Mouse (Mus musculus) urinary bladder, postnatal 14 days (tissue): ENCODE data around the gene Ubqln2.

ENCODE experiments used
- DNase-seq: peaks from one replicate; pipeline ENCODE4 v3.0.0; 2021; ENCODE audit warnings: low spot score

Ubqln2 gene

DNA sequence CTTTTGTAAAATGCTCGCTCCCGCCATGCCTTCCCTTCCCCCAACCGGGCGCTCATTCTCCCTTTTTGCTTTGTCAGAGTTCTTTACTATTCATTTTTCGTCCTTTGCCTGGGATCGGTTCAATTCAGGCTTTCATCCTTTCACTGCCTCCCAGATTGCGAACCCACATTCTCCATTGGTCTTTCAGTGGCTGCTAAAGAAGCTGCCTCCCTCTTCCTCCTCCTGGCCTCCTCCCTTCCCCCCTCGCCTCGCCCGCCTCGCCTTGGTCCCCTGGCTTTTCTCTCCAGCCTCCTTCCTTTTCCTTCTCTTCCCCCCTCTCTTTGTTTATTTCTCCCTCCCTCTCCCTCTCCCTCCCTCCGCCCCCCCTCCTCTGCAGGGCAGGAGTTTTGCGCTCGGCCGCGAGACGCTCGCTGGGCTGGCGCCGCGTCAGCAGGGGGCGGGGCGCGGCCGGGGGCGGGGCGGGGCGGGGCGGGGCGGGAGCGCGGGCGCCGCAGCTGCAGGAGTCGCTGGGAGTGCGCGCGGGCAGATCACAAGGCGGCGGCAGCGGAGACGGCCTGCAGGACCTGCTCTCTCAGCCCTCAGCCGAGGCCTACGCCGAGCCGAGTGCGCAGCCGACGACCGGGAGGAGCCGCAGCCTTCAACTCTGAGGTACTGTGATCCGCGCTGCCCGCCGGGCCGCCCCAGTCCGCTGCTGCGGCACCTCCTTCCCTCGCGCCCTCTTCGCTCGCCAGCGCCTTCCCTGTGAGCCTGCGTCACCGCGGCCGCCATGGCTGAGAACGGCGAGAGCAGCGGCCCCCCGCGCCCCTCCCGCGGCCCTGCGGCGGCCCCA lies at the start of gene Ubqln2:
Ubqln2 (plus strand) TSS at position 540 of the 829 bp plus-strand sequence.
- DNase-seq, result peak; percentile 75

DNA sequence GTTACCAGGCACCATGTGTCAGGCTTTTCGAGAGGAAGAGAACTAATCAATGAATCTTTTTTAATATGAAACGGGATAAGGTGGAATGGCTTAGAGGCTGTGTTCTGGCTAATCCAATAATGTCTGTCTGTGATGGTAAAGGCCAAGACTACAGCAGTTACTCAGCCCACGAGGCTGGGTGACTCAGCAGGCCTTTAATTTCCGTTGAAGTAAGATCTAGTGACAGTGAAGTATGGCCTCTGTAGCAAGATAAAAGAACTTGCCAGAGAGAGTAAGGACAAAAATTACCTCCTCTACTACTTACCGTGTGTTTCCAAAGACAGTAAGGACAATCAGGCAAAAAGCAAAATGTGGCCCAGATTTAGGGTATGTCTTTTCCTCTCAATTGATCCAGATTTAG lies 46.1 kb upstream of the Ubqln2 start:
- DNase-seq, result no peak

DNA sequence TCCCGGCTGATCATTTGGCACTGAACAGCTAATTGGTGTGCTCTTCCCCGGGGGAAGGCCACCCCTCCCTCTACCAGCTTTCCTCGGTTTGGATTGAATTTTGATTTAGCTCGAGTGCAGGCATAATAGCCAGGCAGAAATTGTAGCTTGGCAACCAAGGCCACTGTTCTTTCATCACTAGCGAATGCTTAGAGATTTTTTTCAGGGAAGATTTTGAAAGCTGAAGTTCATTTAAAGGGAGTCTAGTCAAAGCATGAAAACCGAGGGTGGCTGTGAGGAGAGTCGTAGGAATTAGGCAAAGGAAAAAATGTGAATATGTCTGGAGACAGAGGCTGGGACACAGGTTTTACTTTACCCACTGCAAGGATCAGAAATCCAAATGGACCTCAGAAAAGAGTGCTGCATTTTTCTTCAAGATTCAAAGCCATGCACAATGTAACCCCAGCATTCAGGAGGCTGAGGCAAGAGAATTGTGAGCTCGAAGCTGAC lies 21.2 kb upstream of the Ubqln2 start:
- DNase-seq, result no peak

DNA sequence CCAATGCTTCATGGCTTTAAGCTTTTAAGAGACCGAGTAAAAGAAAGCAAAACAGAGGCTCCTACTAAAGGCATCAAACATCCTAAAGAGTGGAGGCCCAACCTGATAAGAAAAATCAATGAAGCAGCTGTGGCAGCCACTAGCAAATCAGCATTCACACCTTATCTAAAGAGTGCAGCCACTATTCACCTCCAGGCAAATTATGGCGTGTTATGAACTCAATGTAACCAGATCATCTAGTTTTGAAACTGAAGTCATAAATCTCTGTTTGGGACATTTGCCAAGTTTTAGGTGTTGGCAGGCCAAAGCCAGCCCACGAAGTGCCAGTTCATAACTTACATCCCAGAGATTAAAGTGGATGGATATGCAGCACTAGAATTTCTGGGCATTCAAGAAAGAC lies 5.7 kb upstream of the Ubqln2 start:
- DNase-seq, result no peak

DNA sequence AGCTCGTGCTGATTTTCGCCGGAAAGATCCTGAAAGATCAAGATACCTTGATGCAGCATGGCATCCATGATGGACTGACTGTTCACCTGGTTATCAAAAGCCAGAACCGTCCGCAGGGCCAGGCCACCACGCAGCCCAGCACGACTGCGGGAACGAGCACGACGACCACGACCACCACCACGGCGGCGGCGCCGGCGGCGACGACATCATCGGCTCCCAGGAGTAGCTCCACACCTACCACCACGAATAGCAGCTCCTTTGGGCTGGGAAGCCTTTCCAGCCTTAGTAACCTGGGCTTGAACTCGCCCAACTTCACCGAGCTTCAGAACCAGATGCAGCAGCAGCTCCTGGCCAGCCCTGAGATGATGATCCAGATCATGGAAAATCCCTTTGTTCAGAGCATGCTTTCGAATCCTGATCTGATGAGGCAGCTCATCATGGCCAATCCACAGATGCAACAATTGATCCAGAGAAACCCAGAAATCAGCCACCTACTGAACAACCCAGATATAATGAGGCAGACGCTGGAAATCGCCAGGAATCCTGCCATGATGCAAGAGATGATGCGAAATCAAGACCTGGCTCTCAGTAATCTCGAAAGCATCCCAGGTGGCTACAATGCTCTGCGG lies 752 bp downstream of the Ubqln2 start:
- DNase-seq, result no peak

DNA sequence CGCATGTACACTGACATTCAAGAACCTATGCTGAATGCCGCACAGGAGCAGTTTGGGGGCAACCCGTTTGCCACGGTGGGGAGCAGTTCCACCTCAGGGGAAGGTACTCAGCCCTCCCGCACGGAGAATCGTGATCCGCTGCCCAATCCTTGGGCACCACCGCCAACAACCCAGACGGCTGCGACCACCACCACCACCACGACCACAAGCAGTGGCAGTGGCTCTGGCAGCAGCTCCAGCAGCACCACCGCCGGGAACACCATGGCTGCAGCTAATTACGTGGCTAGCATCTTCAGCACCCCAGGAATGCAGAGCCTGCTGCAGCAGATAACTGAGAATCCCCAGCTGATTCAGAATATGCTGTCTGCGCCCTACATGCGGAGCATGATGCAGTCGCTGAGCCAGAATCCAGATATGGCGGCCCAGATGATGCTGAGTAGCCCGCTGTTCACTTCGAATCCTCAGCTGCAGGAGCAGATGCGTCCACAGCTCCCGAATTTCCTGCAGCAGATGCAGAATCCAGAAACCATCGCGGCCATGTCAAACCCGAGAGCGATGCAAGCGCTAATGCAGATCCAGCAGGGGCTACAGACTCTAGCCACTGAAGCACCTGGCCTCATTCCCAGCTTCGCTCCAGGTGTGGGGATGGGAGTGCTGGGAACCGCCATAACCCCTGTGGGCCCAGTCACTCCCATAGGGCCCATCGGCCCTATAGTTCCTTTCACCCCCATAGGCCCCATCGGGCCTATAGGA lies 1.4 kb downstream of the Ubqln2 start:
- no peak for DNase-seq

DNA sequence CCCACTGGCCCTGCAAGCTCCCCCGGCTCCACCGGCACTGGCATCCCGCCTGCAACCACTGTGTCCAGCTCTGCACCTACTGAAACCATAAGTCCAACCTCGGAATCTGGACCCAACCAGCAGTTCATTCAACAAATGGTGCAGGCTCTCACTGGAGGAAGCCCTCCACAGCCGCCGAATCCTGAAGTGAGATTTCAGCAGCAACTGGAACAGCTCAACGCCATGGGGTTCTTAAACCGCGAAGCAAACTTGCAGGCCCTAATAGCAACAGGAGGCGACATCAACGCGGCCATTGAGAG lies 2.0 kb downstream of the Ubqln2 start:
- DNase-seq, result no peak

DNA sequence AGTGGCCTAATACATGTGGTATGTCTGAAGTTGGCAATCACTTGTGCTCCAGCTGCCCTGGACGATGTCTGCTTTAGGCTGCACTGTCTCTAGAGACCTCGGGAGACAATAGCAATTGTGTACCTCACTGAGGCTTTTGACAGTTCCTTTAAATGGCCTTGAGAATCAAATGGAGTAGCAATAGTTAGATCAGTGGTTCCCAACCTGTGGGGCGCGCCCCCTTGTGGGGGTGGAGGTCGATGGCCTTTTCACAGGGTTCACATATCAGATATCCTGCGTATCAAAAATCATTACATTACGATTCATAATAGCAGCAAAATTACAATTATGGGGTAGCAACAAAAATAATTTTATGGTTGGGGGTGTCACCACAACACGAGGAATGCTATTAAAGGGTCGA lies 7.9 kb downstream of the Ubqln2 start:
- DNase-seq, result peak; percentile 11

DNA sequence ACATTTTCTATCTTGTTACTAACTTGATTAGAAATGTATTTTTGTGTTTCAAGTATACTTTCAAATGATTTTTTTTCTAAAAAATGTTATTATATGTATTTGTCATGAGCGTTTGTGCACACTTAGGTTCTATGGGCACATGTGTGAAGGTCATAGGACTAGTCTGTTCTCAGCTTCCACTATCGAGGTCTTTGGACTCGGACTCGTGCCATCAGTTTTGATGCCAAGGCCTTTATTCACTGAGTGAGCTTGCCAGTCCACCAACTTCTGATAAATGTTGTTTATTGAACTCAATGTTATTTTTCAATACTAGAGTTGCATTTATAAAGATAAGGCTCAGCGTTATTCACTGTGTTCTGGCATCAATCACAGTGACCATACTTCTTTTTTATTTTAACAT lies 17.5 kb downstream of the Ubqln2 start:
- no peak for DNase-seq

DNA sequence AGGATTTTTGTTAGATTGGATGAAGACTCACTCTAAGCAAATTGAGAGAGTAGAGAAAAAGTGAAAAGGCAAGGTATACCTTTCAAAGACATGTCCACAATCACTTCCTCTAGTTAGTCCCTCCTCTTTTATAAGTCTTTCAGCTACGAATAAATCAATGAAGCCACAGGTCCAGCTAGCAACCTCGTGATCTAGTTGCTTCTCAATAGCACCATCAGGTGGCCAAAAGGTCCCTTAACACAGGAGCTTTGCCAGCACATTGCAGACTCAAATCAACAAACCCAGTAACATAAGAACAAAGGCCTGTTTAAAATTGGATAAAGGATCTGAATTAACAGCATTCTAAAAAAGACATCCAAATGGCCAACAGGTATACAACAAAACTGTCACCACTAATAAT lies 30.4 kb downstream of the Ubqln2 start:
- DNase-seq, result no peak
